Mouse (Mus musculus): ENCODE measurements around the gene Cdk20. TPM values are rescaled to one million over a fixed set of nuclear protein-coding genes. Genes with fewer than 3 reads are reported as not detected.
A peak's percentile ranks its signal among the peaks of the same experiment; 100 is the strongest.

Cdk20 gene
- total and polyA plus RNA-seq, 3 experiments: 0.21 to 2.2 (median 1.5) TPM

- H3K4me1 ChIP-seq (ENCODE audit: control insufficient read depth in 1 of 2, insufficient read depth in 2 of 2): peaks cover 0 to 20% of the 10 kb centered on the region in 2 experiments; a peak in 2 of 4 replicates
- no peak overlapping the region for H3K4me2 ChIP-seq (ENCODE audit: insufficient read depth, low read depth, poor library complexity, severe bottlenecking)
- dilution Hi-C loops (cut with MboI; ENCODE audit: extremely low pct_ligation_motif_present, extremely low pct_unique_long_range_greater_than_20kb, low sequenced_read_pairs): no loop called here
- no peak overlapping the region for H3K4me3 ChIP-seq (replicated peaks in 1 of 3; ENCODE audit: low read depth in 2 of 3, low read length in 2 of 3, poor library complexity in 1 of 3)
- no peaks in the 10 kb centered on the region for H3K27me3 ChIP-seq (replicated peaks)
- DNase-seq (ENCODE audit: extremely low read depth): peak; percentile 32
- no peaks in the 10 kb centered on the region for H3K9me3 ChIP-seq (replicated peaks; ENCODE audit: low read length)
- no peaks in the 10 kb centered on the region for H3K79me2 ChIP-seq (replicated peaks; ENCODE audit: control insufficient read depth, extremely low read depth, insufficient read depth, poor library complexity, severe bottlenecking)
- H3K36me3 ChIP-seq (replicated peaks in 1 of 2; ENCODE audit: control insufficient read depth in 1 of 2, insufficient read depth in 1 of 2, low read length in 1 of 2): no peaks in the 10 kb centered on the region
- in situ Hi-C loops (cut with MboI; ENCODE audit: low pct_ligation_motif_present, low pct_unique_long_range_greater_than_20kb, low sequenced_read_pairs): no loop called here
- no peak for TF ChIP-seq NRF1 (IDR thresholded peaks at IDR 0.05; ENCODE audit: low read depth, low read length)
- no peak for TF ChIP-seq USF2 (conservative IDR thresholded peaks at IDR 0.05; ENCODE audit: low read depth, low read length)
- TF ChIP-seq BHLHE40 (IDR thresholded peaks at IDR 0.05; ENCODE audit: low read depth, low read length): no peak
- TF ChIP-seq HCFC1 (IDR thresholded peaks at IDR 0.05; ENCODE audit: low read depth, low read length): no peak
- no peak for TF ChIP-seq TCF12 (IDR thresholded peaks at IDR 0.05; ENCODE audit: low read depth, low read length)
- no peak for TF ChIP-seq NELFE (IDR thresholded peaks at IDR 0.05; ENCODE audit: low read depth, low read length)
- TF ChIP-seq RAD21 (IDR thresholded peaks at IDR 0.05; ENCODE audit: low read depth, low read length): no peak
- TF ChIP-seq EP300 (IDR thresholded peaks at IDR 0.05; ENCODE audit: low read length): no peak
- no peak for TF ChIP-seq SIN3A (IDR thresholded peaks at IDR 0.05; ENCODE audit: low read length)
- no peak for TF ChIP-seq MAZ (IDR thresholded peaks at IDR 0.05; ENCODE audit: low read depth, low read length)
- no peak for TF ChIP-seq TBP (conservative IDR thresholded peaks at IDR 0.05; ENCODE audit: low read depth, low read length)
- TF ChIP-seq ZC3H11A (IDR thresholded peaks at IDR 0.05; ENCODE audit: low read depth, low read length): no peak
- TF ChIP-seq SMC3 (IDR thresholded peaks at IDR 0.05; ENCODE audit: low read depth, low read length): no peak
- H3K9ac ChIP-seq (ENCODE audit: insufficient read depth, low read depth): no peak overlapping the region
- H3K27ac ChIP-seq (ENCODE audit: insufficient read depth, low read depth): no peak overlapping the region
These were observed 24.1 kb upstream of the Cdk20 start for GRCm38 (mm10) chr13:64407992-64408391.

- H3K9ac ChIP-seq (ENCODE audit: insufficient read depth, low read depth): no peak overlapping the region
- in situ Hi-C loops (cut with MboI; ENCODE audit: low pct_ligation_motif_present, low pct_unique_long_range_greater_than_20kb, low sequenced_read_pairs) (no loop called here), dilution Hi-C loops (cut with MboI; ENCODE audit: extremely low pct_ligation_motif_present, extremely low pct_unique_long_range_greater_than_20kb, low sequenced_read_pairs) (no loop called here)
- no peak overlapping the region for H3K4me2 ChIP-seq (ENCODE audit: insufficient read depth, low read depth, poor library complexity, severe bottlenecking)
- H3K36me3 ChIP-seq (replicated peaks in 1 of 2; ENCODE audit: control insufficient read depth in 1 of 2, insufficient read depth in 1 of 2, low read length in 1 of 2): no peaks in the 10 kb centered on the region
- no peak overlapping the region for H3K27ac ChIP-seq (ENCODE audit: insufficient read depth, low read depth)
- no peaks in the 10 kb centered on the region for H3K27me3 ChIP-seq (replicated peaks)
- no peak for TF ChIP-seq CHD1 (IDR thresholded peaks at IDR 0.05; ENCODE audit: low read depth, low read length)
- TF ChIP-seq USF2 (conservative IDR thresholded peaks at IDR 0.05; ENCODE audit: low read depth, low read length): no peak
- no peak for TF ChIP-seq SIN3A (IDR thresholded peaks at IDR 0.05; ENCODE audit: low read length)
- TF ChIP-seq MAX (IDR thresholded peaks at IDR 0.05; ENCODE audit: low read length): no peak
- no peak for TF ChIP-seq JUND (conservative IDR thresholded peaks at IDR 0.05; ENCODE audit: low read depth, low read length)
- TF ChIP-seq SMC3 (IDR thresholded peaks at IDR 0.05; ENCODE audit: low read depth, low read length): no peak
- TF ChIP-seq CTCF (conservative IDR thresholded peaks at IDR 0.05 in 1 of 2, IDR thresholded peaks at IDR 0.05 in 1 of 2; ENCODE audit: low read depth in 2 of 2, low read length in 2 of 2): no peak
- no peak for TF ChIP-seq MEF2A (IDR thresholded peaks at IDR 0.05; ENCODE audit: borderline replicate concordance, low read depth, low read length)
- TF ChIP-seq HCFC1 (IDR thresholded peaks at IDR 0.05; ENCODE audit: low read depth, low read length): no peak
- TF ChIP-seq RAD21 (IDR thresholded peaks at IDR 0.05; ENCODE audit: low read depth, low read length): no peak
- TF ChIP-seq EP300 (IDR thresholded peaks at IDR 0.05; ENCODE audit: low read length): no peak
- no peak for TF ChIP-seq IRF4 (IDR thresholded peaks at IDR 0.05; ENCODE audit: low read depth, low read length)
- no peak for TF ChIP-seq TCF12 (IDR thresholded peaks at IDR 0.05; ENCODE audit: low read depth, low read length)
- TF ChIP-seq ZKSCAN1 (IDR thresholded peaks at IDR 0.05; ENCODE audit: borderline replicate concordance, low read depth, low read length): no peak
- no peak for TF ChIP-seq ZC3H11A (IDR thresholded peaks at IDR 0.05; ENCODE audit: low read depth, low read length)
- TF ChIP-seq POLR2AphosphoS2 (IDR thresholded peaks at IDR 0.05; ENCODE audit: low read depth, low read length): no peak
- TF ChIP-seq ELF1 (IDR thresholded peaks at IDR 0.05; ENCODE audit: low read depth, low read length): no peak
- TF ChIP-seq PAX5 (IDR thresholded peaks at IDR 0.05; ENCODE audit: low read length): no peak
- H3K79me2 ChIP-seq (replicated peaks; ENCODE audit: control insufficient read depth, extremely low read depth, insufficient read depth, poor library complexity, severe bottlenecking): no peaks in the 10 kb centered on the region
- no peak overlapping the region for H3K4me3 ChIP-seq (replicated peaks in 1 of 3; ENCODE audit: low read depth in 2 of 3, low read length in 2 of 3, poor library complexity in 1 of 3)
- H3K4me1 ChIP-seq (ENCODE audit: control insufficient read depth in 1 of 2, insufficient read depth in 2 of 2): peaks cover 0 to 17% of the 10 kb centered on the region in 2 experiments; a peak in 2 of 4 replicates
- peaks cover 3% of the 10 kb centered on the region for H3K9me3 ChIP-seq (replicated peaks; ENCODE audit: low read length)
- no peak for DNase-seq (ENCODE audit: extremely low read depth)
These were observed 21.5 kb upstream of the Cdk20 start for GRCm38 (mm10) chr13:64410604-64411003.
